Mouse (Mus musculus) liver, embryonic 14.5 days (tissue): ENCODE results near the gene Auts2. TPM values are rescaled to one million over a fixed set of nuclear protein-coding genes. Genes with fewer than 3 reads are reported as not detected.

ENCODE experiments used
- ATAC-seq: fragments of 200-750 bp; cut with Nextera tagmentation; 2 replicates; pipeline ENCODE4 v1.8.0; 2017; ENCODE audit warnings: moderate number of reproducible peaks, mild to moderate bottlenecking, moderate library complexity; ENCODE audit not compliant: insufficient read depth
- DNase-seq, 3 experiments: peaks; one replicate each; pipeline ENCODE4 v3.0.0-alpha.2; 2012 to 2013; ENCODE audit warnings: low read depth in 3 of 3, low spot score in 3 of 3
- H3K27ac ChIP-seq: fragments of 300-500 bp; sonication (generic); 2 replicates; pipeline ENCODE4 v1.5.1; 2014; ENCODE audit warnings: moderate library complexity, mild to moderate bottlenecking, control low read depth, inconsistent platforms
- H3K27me3 ChIP-seq: fragments of 300-500 bp; sonication (generic); 2 replicates; pipeline ENCODE4 v1.6.1; 2014; ENCODE audit warnings: mild to moderate bottlenecking, low read length, moderate library complexity; ENCODE audit not compliant: control insufficient read depth, insufficient read depth
- H3K36me3 ChIP-seq: fragments of 300-500 bp; sonication (generic); replicated peaks from 2 replicates; pipeline ENCODE4 v1.6.1; 2014; ENCODE audit warnings: low read depth; ENCODE audit not compliant: control insufficient read depth, insufficient read depth
- H3K4me1 ChIP-seq, 2 experiments: fragments of 200-500 bp in 1 of 2; fragments of 300-500 bp in 1 of 2; sonication (generic) in 1 of 2; replicated peaks; 2 replicates each; pipeline ENCODE4 v1.6.1; 2012 to 2014; ENCODE audit warnings: antibody characterized with exemption in 1 of 2, inconsistent platforms in 1 of 2, low read length in 1 of 2; ENCODE audit not compliant: control insufficient read depth in 2 of 2, insufficient read depth in 2 of 2
- H3K4me2 ChIP-seq: fragments of 300-500 bp; sonication (generic); 2 replicates; pipeline ENCODE4 v1.6.1; 2014; ENCODE audit warnings: low read depth, mild to moderate bottlenecking, control low read depth, moderate library complexity
- H3K4me3 ChIP-seq, 2 experiments: fragments of 200-500 bp in 1 of 2; fragments of 300-500 bp in 1 of 2; sonication (generic) in 1 of 2; 2 replicates each; pipeline ENCODE4 v1.5.1; 2012 to 2014; ENCODE audit warnings: low read depth in 2 of 2, low read length in 2 of 2, mild to moderate bottlenecking in 2 of 2, control low read depth in 1 of 2, inconsistent platforms in 1 of 2, moderate library complexity in 1 of 2; ENCODE audit not compliant: insufficient read depth in 1 of 2
- H3K9ac ChIP-seq: fragments of 300-500 bp; sonication (generic); replicated peaks from 2 replicates; pipeline ENCODE4 v1.6.1; 2014; ENCODE audit warnings: mild to moderate bottlenecking, control low read depth, moderate library complexity
- H3K9me3 ChIP-seq: fragments of 300-500 bp; sonication (generic); 2 replicates; pipeline ENCODE4 v1.6.1; 2016; ENCODE audit warnings: low read length, mixed read lengths; ENCODE audit not compliant: control insufficient read depth
- CTCF ChIP-seq: IDR thresholded peaks from 2 replicates; pipeline ENCODE4 v1.5.1; 2016; ENCODE audit warnings: antibody characterized with exemption, low read depth, control low read depth
- EP300 ChIP-seq: IDR thresholded peaks from 2 replicates; pipeline ENCODE4 v1.6.1; 2016; ENCODE audit warnings: antibody characterized with exemption, low read depth
- WGBS: fragments of 180-500 bp; shearing (Covaris S2); extraction: QIAGEN DNeasy Blood & Tissue Kit; methylation state at CpG from one replicate; pipeline ENCODE4 v1.1.7; 2014; ENCODE audit not compliant: insufficient replicate concordance; 5-methylcytosine and 5-hydroxymethylcytosine counted together
- polyA plus RNA-seq, 2 experiments: library from polyadenylated mRNA; depleted of rRNA in 1 of 2; stranded (reverse) in 1 of 2; unstranded in 1 of 2; fragments of >200 nt; fragmentation: Nextera tagmentation in 1 of 2; extraction: Ambion mirVana in 1 of 2; gene quantifications; 2 replicates each; pipeline versions ENCODE4 v1.2.1 to v1.2.3; 2012 to 2014

The Auts2 gene
- polyA plus RNA-seq, 2 experiments: 0.77 to 1.6 TPM

DNA sequence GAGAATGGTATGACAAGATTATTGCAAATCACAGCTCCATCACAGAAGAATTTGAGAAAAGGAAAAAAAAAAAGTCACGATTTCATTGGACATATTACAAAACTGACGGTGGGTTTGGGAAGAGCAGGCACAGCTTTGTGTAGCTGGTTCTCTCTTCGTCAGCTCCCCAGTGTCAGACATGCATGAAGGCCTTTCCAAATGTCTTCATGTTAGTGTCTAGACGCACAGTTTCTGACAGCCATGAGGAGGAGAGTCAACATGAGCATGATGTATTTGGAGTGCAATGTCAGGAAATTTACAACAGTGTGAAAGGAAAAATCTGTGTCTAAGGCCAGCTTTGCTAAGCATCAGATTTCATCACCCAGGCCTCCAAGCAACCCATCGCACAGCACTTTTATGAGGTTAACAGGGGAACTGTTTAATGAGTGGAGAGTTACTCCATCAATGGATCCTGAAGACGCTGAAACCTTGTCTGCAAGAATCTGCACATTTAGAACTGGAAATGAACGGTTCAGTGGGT is 534.4 kb downstream of the Auts2 start:
- 51% methylated on average over 7 of the region's 7 CpGs for WGBS

DNA sequence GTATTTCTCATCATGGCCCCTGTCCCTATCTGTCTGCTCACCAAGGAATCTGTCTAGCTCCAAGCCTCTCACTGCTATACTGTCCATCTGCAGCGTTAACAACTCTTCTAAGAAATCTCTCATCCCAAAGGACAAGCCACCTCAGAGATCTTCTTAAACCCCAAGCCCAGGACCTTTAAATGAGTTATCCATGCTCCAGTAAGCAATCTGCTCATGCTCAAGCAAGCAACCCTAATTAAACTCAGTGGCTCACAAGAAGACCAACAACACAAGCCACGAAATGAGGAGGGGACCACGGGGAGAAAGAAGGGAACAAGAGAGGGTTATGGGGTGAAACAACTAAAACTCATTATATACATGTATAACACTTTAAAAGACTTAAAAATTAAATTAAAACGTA is 535.2 kb downstream of the Auts2 start:
- DNase-seq (no peak), ATAC-seq (no peak)
- TF ChIP-seq EP300: no peak
- no peak for TF ChIP-seq CTCF
- H3K27me3 ChIP-seq: no peaks in the 10 kb centered on the region
- 60% methylated on average over 4 of the region's 4 CpGs for whole genome bisulfite sequencing
- no peak overlapping the region for H3K27ac ChIP-seq
- H3K9me3 ChIP-seq: no peaks in the 10 kb centered on the region
- no peak overlapping the region for H3K4me3 ChIP-seq
- no peaks in the 10 kb centered on the region for H3K4me1 ChIP-seq
- no peak overlapping the region for H3K4me2 ChIP-seq
- no peak overlapping the region for H3K9ac ChIP-seq
- H3K36me3 ChIP-seq: no peaks in the 10 kb centered on the region

More for the DNA sequence above, 534.4 kb downstream of the Auts2 start:
- H3K27ac ChIP-seq: no peak overlapping the region
- no peaks in the 10 kb centered on the region for H3K4me1 ChIP-seq
- H3K4me3 ChIP-seq: no peak overlapping the region
- H3K27me3 ChIP-seq: no peaks in the 10 kb centered on the region
- no peak overlapping the region for H3K9ac ChIP-seq
- TF ChIP-seq EP300: no peak
- TF ChIP-seq CTCF: no peak
- H3K9me3 ChIP-seq: no peaks in the 10 kb centered on the region
- H3K4me2 ChIP-seq: no peak overlapping the region
- no peak for ATAC-seq
- DNase-seq: no peak
- no peaks in the 10 kb centered on the region for H3K36me3 ChIP-seq

DNA sequence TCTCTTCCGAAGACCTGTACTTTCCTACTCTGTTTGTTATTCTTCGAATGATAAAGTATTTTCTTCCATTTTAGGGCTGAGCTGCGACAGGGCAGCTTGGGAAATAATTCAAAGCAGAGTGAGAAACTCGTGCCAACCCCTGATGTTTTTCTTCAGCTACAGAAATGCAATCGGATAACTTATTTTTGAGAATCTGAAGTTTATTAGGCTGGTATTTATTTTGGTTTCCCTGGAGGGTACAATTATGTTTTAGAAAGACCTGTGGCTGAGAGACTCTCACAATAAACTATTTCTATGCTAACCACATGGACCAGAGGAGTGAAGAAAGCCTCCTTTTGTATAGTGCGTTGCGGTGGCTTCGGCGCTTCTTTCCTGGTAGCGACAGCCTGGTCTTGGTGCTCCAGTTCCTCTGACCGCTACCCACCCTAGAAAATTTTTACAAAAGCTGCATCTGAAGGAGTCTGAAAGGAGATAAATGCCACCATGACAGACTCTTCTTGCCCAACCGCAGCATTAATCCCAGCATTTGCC is 550.4 kb downstream of the Auts2 start:
- Histone ChIP-seq H3K9ac (no peak overlapping the region), H3K36me3 (no peaks in the 10 kb centered on the region), H3K9me3 (no peaks in the 10 kb centered on the region), H3K4me2 (no peak overlapping the region), H3K27me3 (no peaks in the 10 kb centered on the region), H3K4me1 (no peaks in the 10 kb centered on the region), H3K27ac (no peak overlapping the region), H3K4me3 (no peak overlapping the region)
- DNase-seq (no peak), ATAC-seq (no peak)
- WGBS: 77% methylated on average over 12 of the region's 12 CpGs
- no peak for TF ChIP-seq CTCF
- no peak for TF ChIP-seq EP300

DNA sequence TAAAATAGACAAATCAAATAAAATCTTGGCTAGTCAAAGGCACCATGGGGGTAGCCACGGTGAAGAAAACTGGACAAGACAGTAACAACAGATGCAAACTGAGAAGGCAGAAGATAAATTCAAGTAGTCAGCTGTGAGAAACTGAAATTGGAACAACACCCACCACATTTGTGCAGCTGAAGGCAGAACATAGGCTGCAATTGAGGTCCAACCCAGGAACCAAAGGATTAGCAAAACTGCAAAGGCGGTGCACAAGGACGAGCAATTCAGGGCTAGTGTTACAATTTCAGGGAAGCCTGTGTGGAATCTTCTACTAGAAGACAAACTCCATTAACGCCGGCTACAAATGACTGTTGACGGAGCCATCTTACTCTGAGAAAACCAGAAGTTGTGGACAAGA is 550.9 kb downstream of the Auts2 start:
- Histone ChIP-seq H3K4me2 (no peak overlapping the region), H3K27me3 (no peaks in the 10 kb centered on the region), H3K27ac (no peak overlapping the region), H3K9me3 (no peaks in the 10 kb centered on the region), H3K9ac (no peak overlapping the region), H3K4me3 (no peak overlapping the region), H3K4me1 (no peaks in the 10 kb centered on the region), H3K36me3 (no peaks in the 10 kb centered on the region)
- DNase-seq (no peak), ATAC-seq (no peak)
- TF ChIP-seq CTCF (no peak), EP300 (no peak)
- 63% methylated on average over 6 of the region's 6 CpGs for WGBS

DNA sequence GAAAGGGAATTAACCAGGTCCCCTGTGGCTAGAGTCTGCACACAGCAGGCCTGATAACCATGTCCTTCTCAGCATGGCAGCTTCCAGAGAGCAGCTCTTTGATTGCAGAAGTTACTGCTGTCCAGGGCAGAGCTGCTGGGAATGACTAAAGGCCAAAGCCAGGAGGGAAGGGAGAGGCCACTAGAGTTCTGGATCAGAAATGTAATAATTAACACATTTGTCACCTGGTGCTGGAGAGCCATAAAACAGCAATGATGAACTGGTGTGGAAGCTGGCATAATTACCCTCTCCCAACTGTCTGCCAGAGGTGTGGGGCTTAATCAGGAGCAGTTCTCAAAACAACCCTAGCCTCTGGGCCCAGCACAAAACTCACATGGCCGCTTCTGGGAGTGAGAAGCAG is 552.6 kb downstream of the Auts2 start:
- ATAC-seq (no peak), DNase-seq (no peak)
- Histone ChIP-seq H3K9ac (no peak overlapping the region), H3K4me1 (no peaks in the 10 kb centered on the region), H3K27me3 (no peaks in the 10 kb centered on the region), H3K4me2 (no peak overlapping the region), H3K36me3 (no peaks in the 10 kb centered on the region), H3K9me3 (no peaks in the 10 kb centered on the region), H3K27ac (no peak overlapping the region), H3K4me3 (no peak overlapping the region)
- WGBS: 36% methylated on average over 1 of the region's 1 CpGs
- TF ChIP-seq CTCF (no peak), EP300 (no peak)
